Mouse (Mus musculus): ENCODE measurements around the gene Clec9a. TPM values are rescaled to one million over a fixed set of nuclear protein-coding genes. Genes with fewer than 3 reads are reported as not detected.

The Clec9a gene
- 0.41 and 0.54 TPM in 2 replicates for polyA plus RNA-seq (2015; fragmentation: Nextera tagmentation; extraction: Ambion mirVana)

- Histone ChIP-seq H3K9ac (replicated peaks; ENCODE audit: low read length) (no peak within 1 kb of the TSS), H3K36me3 (ENCODE audit: insufficient read depth, low read length) (no peaks in the 10 kb centered on the region), H3K27ac (ENCODE audit: low read length) (no peak within 1 kb of the TSS; the same call in 1 of the 2 replicates), H3K9me3 (ENCODE audit: low read length) (no peaks in the 10 kb centered on the region), H3K27me3 (ENCODE audit: insufficient read depth, low read length) (no peaks in the 10 kb centered on the region), H3K4me3 (ENCODE audit: low read length) (no peak within 1 kb of the TSS), H3K4me2 (replicated peaks; ENCODE audit: low read depth, low read length) (no peak within 1 kb of the TSS), H3K4me1 (ENCODE audit: insufficient read depth, low read length) (0 out of 2 replicates have a peak, but pooled peaks cover 5% of the 10 kb centered on the region)
- ATAC-seq (ENCODE audit: low FRiP score, low TSS enrichment) = no peak
- 79% methylated on average over 2 of the region's 2 CpGs for WGBS
Measured at GRCm38 (mm10) chr6:129408562-129408961, at the start of gene Clec9a. TSS of gene Clec9a (plus strand) at chr6:129408862.

GRCm38 (mm10) chr6:129359515-129359914 lies 49.1 kb upstream of the Clec9a start:
- no peaks in the 10 kb centered on the region for H3K27me3 ChIP-seq (ENCODE audit: insufficient read depth, low read length)
- H3K9me3 ChIP-seq (ENCODE audit: low read length) = no peaks in the 10 kb centered on the region
- H3K36me3 ChIP-seq (ENCODE audit: insufficient read depth, low read length) = no peaks in the 10 kb centered on the region
- H3K27ac ChIP-seq (ENCODE audit: low read length) = no peak overlapping the region
- 88% methylated on average over 2 of the region's 2 CpGs for WGBS
- H3K4me3 ChIP-seq (ENCODE audit: low read length) = no peak overlapping the region
- no peaks in the 10 kb centered on the region for H3K4me1 ChIP-seq (ENCODE audit: insufficient read depth, low read length)
- H3K4me2 ChIP-seq (replicated peaks; ENCODE audit: low read depth, low read length) = no peak overlapping the region
- ATAC-seq (ENCODE audit: low FRiP score, low TSS enrichment) = no peak
- no peak overlapping the region for H3K9ac ChIP-seq (replicated peaks; ENCODE audit: low read length)

DNA sequence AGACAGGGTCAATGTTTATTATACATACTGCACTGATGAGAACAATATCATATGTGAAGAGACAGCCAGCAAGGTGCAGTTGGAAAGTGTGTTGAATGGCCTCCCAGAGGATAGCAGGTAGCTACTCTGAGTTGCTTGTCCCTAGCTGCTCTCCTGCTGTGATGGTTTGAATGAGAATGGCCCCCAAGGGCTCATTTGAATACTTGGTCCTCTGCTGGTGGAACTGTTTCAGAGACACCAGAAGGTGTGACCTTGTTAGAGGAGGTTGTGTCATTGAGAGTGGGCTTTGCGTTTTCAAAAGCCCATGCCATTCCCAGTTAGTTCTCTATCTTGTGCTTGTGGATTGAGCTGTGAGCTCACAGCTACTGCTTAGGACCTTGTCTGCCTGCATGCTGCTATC lies 44.7 kb upstream of the Clec9a start:
- Histone ChIP-seq H3K4me3 (ENCODE audit: low read length) (no peak overlapping the region), H3K36me3 (ENCODE audit: insufficient read depth, low read length) (no peaks in the 10 kb centered on the region), H3K9me3 (ENCODE audit: low read length) (no peaks in the 10 kb centered on the region), H3K27me3 (ENCODE audit: insufficient read depth, low read length) (no peaks in the 10 kb centered on the region), H3K4me2 (replicated peaks; ENCODE audit: low read depth, low read length) (no peak overlapping the region), H3K4me1 (ENCODE audit: insufficient read depth, low read length) (no peaks in the 10 kb centered on the region), H3K27ac (ENCODE audit: low read length) (no peak overlapping the region), H3K9ac (replicated peaks; ENCODE audit: low read length) (no peak overlapping the region)
- 25% methylated on average over 1 of the region's 1 CpGs for WGBS
- no peak for ATAC-seq (ENCODE audit: low FRiP score, low TSS enrichment)

DNA sequence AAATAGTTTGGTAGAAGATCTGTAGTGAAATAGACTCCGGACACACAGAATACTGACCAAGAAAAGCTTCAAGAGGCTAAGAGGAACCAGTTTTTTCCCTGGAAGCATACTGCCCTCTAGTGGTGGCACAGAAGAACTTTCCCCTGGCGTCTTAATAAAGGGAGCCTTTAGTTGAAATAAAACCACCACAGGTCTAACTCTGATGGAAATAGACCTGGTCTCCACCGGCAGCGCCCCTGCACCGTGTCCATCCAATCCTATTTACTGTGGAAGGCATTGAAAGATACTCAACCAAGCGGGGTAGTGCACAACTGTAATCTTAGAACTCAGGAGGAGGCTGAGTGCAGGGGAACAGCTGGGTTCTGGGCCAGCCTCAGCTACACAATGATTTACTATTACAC lies 42.7 kb upstream of the Clec9a start:
- Histone ChIP-seq H3K4me3 (ENCODE audit: low read length) (no peak overlapping the region), H3K4me1 (ENCODE audit: insufficient read depth, low read length) (no peaks in the 10 kb centered on the region), H3K9ac (replicated peaks; ENCODE audit: low read length) (no peak overlapping the region), H3K27me3 (ENCODE audit: insufficient read depth, low read length) (no peaks in the 10 kb centered on the region), H3K36me3 (ENCODE audit: insufficient read depth, low read length) (no peaks in the 10 kb centered on the region), H3K9me3 (ENCODE audit: low read length) (no peaks in the 10 kb centered on the region), H3K4me2 (replicated peaks; ENCODE audit: low read depth, low read length) (no peak overlapping the region), H3K27ac (ENCODE audit: low read length) (no peak overlapping the region)
- 13% methylated on average over 6 of the region's 6 CpGs for WGBS
- ATAC-seq (ENCODE audit: low FRiP score, low TSS enrichment) = peak; percentile 70

DNA sequence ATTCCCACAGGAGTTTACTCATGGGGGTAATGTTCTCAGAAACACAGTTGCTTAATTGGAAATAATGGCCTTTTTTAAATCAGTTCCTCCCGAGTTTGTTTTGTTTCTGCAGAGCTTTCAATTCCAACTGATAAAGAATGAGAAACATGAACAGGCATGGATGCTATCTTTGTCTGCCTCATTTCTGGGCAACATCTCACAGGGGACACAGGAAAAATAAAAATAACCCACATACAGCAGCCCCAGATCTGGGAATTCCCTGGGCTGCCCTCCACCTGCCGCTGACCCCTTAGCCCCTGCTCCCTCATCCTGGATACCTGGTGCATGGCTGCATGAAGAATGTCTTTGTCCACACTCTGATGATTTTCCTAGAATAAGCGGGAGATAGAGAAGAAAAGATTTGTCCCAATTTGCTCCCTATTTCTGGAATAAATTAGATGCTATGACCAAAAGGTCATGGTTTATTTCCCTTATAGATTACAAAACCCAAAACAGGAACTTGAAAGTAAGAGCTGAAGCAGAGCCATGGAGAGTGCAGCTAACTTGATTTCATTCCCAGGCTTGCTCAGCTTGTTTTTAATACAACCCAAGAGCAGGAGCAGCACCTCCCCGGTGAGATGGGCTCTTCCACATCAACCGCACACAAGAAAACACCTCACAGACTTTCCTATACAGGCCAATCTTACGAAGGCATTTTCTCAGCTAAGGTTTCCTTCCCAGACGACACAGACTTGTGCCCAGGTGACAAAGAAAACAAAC lies 39.1 kb upstream of the Clec9a start:
- Histone ChIP-seq H3K9ac (replicated peaks; ENCODE audit: low read length) (no peak overlapping the region), H3K36me3 (ENCODE audit: insufficient read depth, low read length) (no peaks in the 10 kb centered on the region), H3K9me3 (ENCODE audit: low read length) (no peaks in the 10 kb centered on the region), H3K27ac (ENCODE audit: low read length) (no peak overlapping the region), H3K27me3 (ENCODE audit: insufficient read depth, low read length) (no peaks in the 10 kb centered on the region), H3K4me2 (replicated peaks; ENCODE audit: low read depth, low read length) (no peak overlapping the region), H3K4me1 (ENCODE audit: insufficient read depth, low read length) (no peaks in the 10 kb centered on the region), H3K4me3 (ENCODE audit: low read length) (no peak overlapping the region)
- WGBS = 47% methylated on average over 7 of the region's 7 CpGs
- no peak for ATAC-seq (ENCODE audit: low FRiP score, low TSS enrichment)

DNA sequence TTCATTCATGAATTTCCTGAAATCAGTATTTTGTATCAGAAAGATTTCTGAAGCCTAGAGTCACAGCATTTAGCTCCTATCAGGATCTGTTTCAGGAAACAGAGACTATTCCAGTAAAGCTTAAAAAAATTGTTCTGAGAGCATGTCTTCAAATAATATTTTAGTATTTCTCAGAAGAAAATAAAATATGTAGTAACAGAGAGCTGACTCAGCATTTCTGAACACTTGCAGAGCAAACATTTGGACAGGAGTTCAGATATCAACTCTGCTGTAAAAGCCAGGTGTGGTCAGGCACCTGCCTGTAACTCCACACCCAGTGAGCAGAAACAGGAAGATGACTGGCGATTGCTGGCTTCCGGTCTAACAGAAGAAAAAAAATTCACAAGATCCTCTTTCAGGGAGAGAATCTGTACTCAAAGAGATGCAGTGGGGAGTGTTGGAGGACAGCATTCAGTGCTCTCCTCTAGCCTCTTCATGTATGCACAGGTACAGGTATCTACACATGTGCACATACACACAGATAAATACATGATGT lies 33.7 kb upstream of the Clec9a start:
- peaks cover 7% of the 10 kb centered on the region; the same call in 1 of the 2 replicates for H3K9me3 ChIP-seq (ENCODE audit: low read length)
- H3K27ac ChIP-seq (ENCODE audit: low read length) = no peak overlapping the region
- H3K4me3 ChIP-seq (ENCODE audit: low read length) = no peak overlapping the region
- no peak overlapping the region for H3K9ac ChIP-seq (replicated peaks; ENCODE audit: low read length)
- no peak for ATAC-seq (ENCODE audit: low FRiP score, low TSS enrichment)
- no peaks in the 10 kb centered on the region for H3K36me3 ChIP-seq (ENCODE audit: insufficient read depth, low read length)
- no peaks in the 10 kb centered on the region for H3K27me3 ChIP-seq (ENCODE audit: insufficient read depth, low read length)
- no peak overlapping the region for H3K4me2 ChIP-seq (replicated peaks; ENCODE audit: low read depth, low read length)
- no peaks in the 10 kb centered on the region for H3K4me1 ChIP-seq (ENCODE audit: insufficient read depth, low read length)
- 84% methylated on average over 2 of the region's 2 CpGs for WGBS

- WGBS = 66% methylated on average over 4 of the region's 4 CpGs
Measured at GRCm38 (mm10) chr6:129380454-129380853, 28.2 kb upstream of the Clec9a start.

GRCm38 (mm10) chr6:129381736-129382135 lies 26.9 kb upstream of the Clec9a start:
- Histone ChIP-seq H3K27ac (ENCODE audit: low read length) (no peak overlapping the region), H3K27me3 (ENCODE audit: insufficient read depth, low read length) (no peaks in the 10 kb centered on the region), H3K4me1 (ENCODE audit: insufficient read depth, low read length) (no peaks in the 10 kb centered on the region), H3K36me3 (ENCODE audit: insufficient read depth, low read length) (no peaks in the 10 kb centered on the region), H3K9ac (replicated peaks; ENCODE audit: low read length) (no peak overlapping the region), H3K4me2 (replicated peaks; ENCODE audit: low read depth, low read length) (no peak overlapping the region), H3K4me3 (ENCODE audit: low read length) (no peak overlapping the region), H3K9me3 (ENCODE audit: low read length) (no peaks in the 10 kb centered on the region)
- ATAC-seq (ENCODE audit: low FRiP score, low TSS enrichment) = no peak
- 46% methylated on average over 1 of the region's 1 CpGs for WGBS

More at GRCm38 (mm10) chr6:129380454-129380853, 28.2 kb upstream of the Clec9a start:
- Histone ChIP-seq H3K27ac (ENCODE audit: low read length) (no peak overlapping the region), H3K9ac (replicated peaks; ENCODE audit: low read length) (no peak overlapping the region), H3K36me3 (ENCODE audit: insufficient read depth, low read length) (no peaks in the 10 kb centered on the region), H3K4me2 (replicated peaks; ENCODE audit: low read depth, low read length) (no peak overlapping the region), H3K4me3 (ENCODE audit: low read length) (no peak overlapping the region), H3K4me1 (ENCODE audit: insufficient read depth, low read length) (no peaks in the 10 kb centered on the region), H3K27me3 (ENCODE audit: insufficient read depth, low read length) (no peaks in the 10 kb centered on the region), H3K9me3 (ENCODE audit: low read length) (peaks cover 7% of the 10 kb centered on the region; the same call in 1 of the 2 replicates)
- ATAC-seq (ENCODE audit: low FRiP score, low TSS enrichment) = no peak

DNA sequence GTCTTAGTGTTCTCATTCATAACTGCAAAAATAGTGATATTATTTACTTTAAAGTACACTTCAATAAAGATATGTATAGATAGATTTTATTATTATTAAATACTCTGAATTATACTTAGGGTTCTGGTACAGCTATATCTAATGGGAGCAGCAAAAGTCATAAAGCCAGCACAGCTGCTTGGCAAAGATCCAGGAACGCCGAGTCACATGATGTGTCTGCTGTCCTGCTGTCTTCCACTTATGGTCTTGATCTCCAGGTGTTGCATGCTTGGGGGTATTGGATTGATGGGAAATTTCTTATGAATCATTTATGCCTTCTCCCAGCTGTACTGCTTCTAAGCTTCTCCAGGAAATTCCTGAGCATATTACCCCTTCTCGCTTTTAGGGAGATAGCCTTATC lies 25.2 kb upstream of the Clec9a start:
- no peaks in the 10 kb centered on the region for H3K27me3 ChIP-seq (ENCODE audit: insufficient read depth, low read length)
- H3K4me2 ChIP-seq (replicated peaks; ENCODE audit: low read depth, low read length) = no peak overlapping the region
- H3K4me1 ChIP-seq (ENCODE audit: insufficient read depth, low read length) = no peaks in the 10 kb centered on the region
- no peaks in the 10 kb centered on the region for H3K9me3 ChIP-seq (ENCODE audit: low read length)
- H3K36me3 ChIP-seq (ENCODE audit: insufficient read depth, low read length) = no peaks in the 10 kb centered on the region
- H3K9ac ChIP-seq (replicated peaks; ENCODE audit: low read length) = no peak overlapping the region
- H3K27ac ChIP-seq (ENCODE audit: low read length) = no peak overlapping the region
- 67% methylated on average over 3 of the region's 3 CpGs for WGBS
- H3K4me3 ChIP-seq (ENCODE audit: low read length) = no peak overlapping the region
- no peak for ATAC-seq (ENCODE audit: low FRiP score, low TSS enrichment)

DNA sequence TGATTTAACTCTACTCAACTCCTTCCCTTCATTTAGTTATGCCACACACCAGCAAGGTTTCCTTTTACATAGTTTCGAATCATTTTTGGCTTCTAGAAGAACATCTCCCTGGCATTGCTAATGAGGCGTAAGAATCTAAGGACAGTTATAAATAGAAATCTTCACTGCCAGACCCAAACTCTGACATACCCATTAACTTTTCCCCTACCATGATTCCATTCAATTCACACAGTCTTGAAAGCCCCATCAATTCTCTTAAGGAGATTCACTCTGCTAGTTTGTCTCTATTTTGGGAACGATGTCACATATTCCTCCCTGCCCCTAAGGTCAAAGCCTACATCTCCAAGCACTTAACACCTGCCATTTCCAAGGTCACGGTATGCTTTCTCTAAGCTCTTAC lies 23.7 kb upstream of the Clec9a start:
- H3K4me2 ChIP-seq (replicated peaks; ENCODE audit: low read depth, low read length) = no peak overlapping the region
- H3K27ac ChIP-seq (ENCODE audit: low read length) = no peak overlapping the region
- H3K27me3 ChIP-seq (ENCODE audit: insufficient read depth, low read length) = no peaks in the 10 kb centered on the region
- no peaks in the 10 kb centered on the region for H3K9me3 ChIP-seq (ENCODE audit: low read length)
- no peaks in the 10 kb centered on the region for H3K4me1 ChIP-seq (ENCODE audit: insufficient read depth, low read length)
- no peak overlapping the region for H3K4me3 ChIP-seq (ENCODE audit: low read length)
- H3K36me3 ChIP-seq (ENCODE audit: insufficient read depth, low read length) = no peaks in the 10 kb centered on the region
- H3K9ac ChIP-seq (replicated peaks; ENCODE audit: low read length) = no peak overlapping the region
- 68% methylated on average over 4 of the region's 4 CpGs for WGBS
- no peak for ATAC-seq (ENCODE audit: low FRiP score, low TSS enrichment)
